ENCODE assay signal across 8 mouse cellular contexts in the genomic region with DNA sequence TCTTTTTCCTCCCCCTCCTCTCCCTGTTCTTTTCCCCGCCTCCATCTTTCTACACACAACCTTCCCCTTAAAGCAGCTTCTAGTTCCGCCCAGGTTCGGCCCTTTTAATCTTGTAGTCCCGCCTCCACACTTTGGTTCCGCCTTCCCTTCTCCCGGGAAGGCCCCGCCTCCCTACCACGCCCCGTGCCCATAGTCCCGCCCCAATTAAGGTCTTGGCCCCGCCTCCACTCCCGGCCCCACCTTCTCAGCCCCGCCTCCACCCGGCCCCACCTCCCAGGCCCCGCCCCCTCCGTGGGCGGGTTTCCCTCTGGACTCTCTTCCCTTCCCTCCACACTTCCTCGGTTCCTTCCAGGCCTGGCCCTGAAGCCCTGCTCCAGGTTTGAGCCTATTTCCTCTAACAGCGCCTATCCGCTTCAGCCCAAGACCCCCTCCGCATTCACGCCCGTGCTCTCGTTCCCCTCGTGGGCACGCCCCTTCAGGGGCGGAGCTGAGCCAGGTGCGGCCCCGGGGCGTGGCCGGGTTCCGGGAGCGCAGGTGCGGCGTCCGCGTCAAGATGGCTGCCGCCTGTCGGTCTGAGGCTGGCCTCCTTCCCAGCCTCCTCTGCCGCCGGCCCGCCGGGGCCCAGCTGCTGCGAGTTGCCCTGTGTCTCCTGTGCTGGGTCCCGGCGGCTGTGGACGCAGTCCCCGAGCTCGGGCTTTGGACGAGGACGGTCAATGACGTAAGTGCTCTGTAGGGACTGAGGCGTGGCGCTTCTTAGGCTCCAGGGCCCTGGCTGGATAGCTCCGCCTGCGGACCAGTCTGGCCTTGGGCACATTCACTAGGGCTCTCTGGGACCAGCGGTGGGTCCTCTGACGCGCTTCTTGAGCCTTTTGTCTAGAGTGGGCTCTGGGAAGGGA. TPM values are rescaled to one million over a fixed set of nuclear protein-coding genes. Genes with fewer than 3 reads are reported as not detected.
A peak's percentile ranks its signal among the peaks of the same experiment; 100 is the strongest.
DNase-seq lines count a peak whose midpoint lies in the region; ATAC-seq lines count a peak whose summit lies in the region.

A gene (plus strand): TSS at position 333 of the 896 bp plus-strand sequence.

- H3K4me3 ChIP-seq in intestine, embryonic 14.5 days (ENCODE audit: low read depth, low read length) = peak within 1 kb of the TSS; percentile 80

- no peaks in the 10 kb centered on the region for H3K36me3 ChIP-seq in intestine, embryonic 14.5 days (ENCODE audit: control insufficient read depth, insufficient read depth, low read length)

- no peaks in the 10 kb centered on the region for H3K9me3 ChIP-seq in intestine, embryonic 14.5 days (ENCODE audit: control insufficient read depth, low read length)

- WGBS in intestine, embryonic 14.5 days = under 1% methylated on average over 59 of the region's 59 CpGs

- peak within 1 kb of the TSS; percentile 62 for H3K4me2 ChIP-seq in intestine, embryonic 14.5 days (ENCODE audit: low read length)

- no peaks in the 10 kb centered on the region for H3K27me3 ChIP-seq in intestine, embryonic 14.5 days (replicated peaks; ENCODE audit: control insufficient read depth, insufficient read depth, low read length)

- H3K4me1 ChIP-seq in intestine, embryonic 14.5 days (replicated peaks; ENCODE audit: control insufficient read depth, insufficient read depth, low read length) = peaks cover 12% of the 10 kb centered on the region

- peak; percentile 91 for ATAC-seq in intestine, embryonic 14.5 days (replicated peaks; ENCODE audit: low FRiP score, low TSS enrichment, low read depth)

- intact Hi-C loops in left cerebral cortex, postnatal 14 days (cut with DNase I) = loop anchor here (1.0 to 2.0 kb wide), 2 partner anchors 120 to 131 kb away; a partner anchor contains a TSS

- H3K9ac ChIP-seq in intestine, embryonic 14.5 days (ENCODE audit: low read length) = peak within 1 kb of the TSS; percentile 72

- peak within 1 kb of the TSS; percentile 92 for H3K27ac ChIP-seq in intestine, embryonic 14.5 days (ENCODE audit: low read depth)

- DNase-seq in adrenal gland, adult 18-20 months (ENCODE audit: low spot score in 2 of 2) = peak; percentile 97 to 99
- DNase-seq in embryo, embryonic 11 days = peak; percentile 95
- DNase-seq in gastrocnemius, postnatal 25 days = peak; percentile 94
- DNase-seq in intestine, embryonic 14.5 days (ENCODE audit: low spot score) = peak; percentile 100
- peak; percentile 97 for DNase-seq in left cerebral cortex, postnatal 14 days (ENCODE audit: low spot score in 2 of 2)
- DNase-seq in mesoderm, embryonic 11.5 days (ENCODE audit: low read depth, low spot score) = peak; percentile 96
- DNase-seq in right cerebral cortex, postnatal 36 days (ENCODE audit: low spot score in 2 of 2) = peak; percentile 94
- DNase-seq in yolk sac, embryonic 10.5 days (ENCODE audit: low spot score) = peak; percentile 97

RNA-seq across cellular contexts. Expression of the gene that starts here (rescaled TPM):
- 10 to 100 TPM; 24.6 to 37.8 TPM for total RNA-seq in adrenal gland, adult 18-20 months (2021)
- 10 to 100 TPM; 10.6 to 12.2 TPM for total RNA-seq in gastrocnemius, postnatal 25 days (2021)
- polyA plus RNA-seq in intestine, embryonic 14.5 days (2014; fragmentation: Nextera tagmentation; extraction: Ambion mirVana) = 34.2 and 36.8 TPM in 2 replicates
- total RNA-seq in left cerebral cortex, postnatal 14 days (2021) = 10 to 100 TPM; 32.7 to 33.5 TPM

Comparison
In these comparisons a context has a peak if more than half of its experiments do, and no peak if none do; other contexts are left out.
1. Peak in every context shown above with its lines: DNase-seq, ATAC-seq, H3K4me3 ChIP-seq and H3K27ac ChIP-seq.